Mouse (Mus musculus): Measurements from ENCODE around the gene Ahdc1. TPM values are rescaled to one million over a fixed set of nuclear protein-coding genes. Genes with fewer than 3 reads are reported as not detected.
"Not testable (repeated sequence)": the region's sequence is repeated elsewhere in the genome, so short reads cannot be mapped to it uniquely, and the experiment has no call there.

The Ahdc1 gene
- total RNA-seq, 2 experiments from 2014 or later, result 2.9 TPM; not detected in 1

GRCm38 (mm10) chr4:132988581-132989355 lies 22.3 kb upstream of the Ahdc1 start:
- no peak for ATAC-seq (replicated peaks; ENCODE audit: low FRiP score, poor library complexity, severe bottlenecking)

GRCm38 (mm10) chr4:132993553-132993952 lies 17.5 kb upstream of the Ahdc1 start:
- ATAC-seq (replicated peaks; ENCODE audit: low FRiP score, poor library complexity, severe bottlenecking), result no peak

GRCm38 (mm10) chr4:132997469-132998237 lies 13.4 kb upstream of the Ahdc1 start:
- no peak for ATAC-seq (replicated peaks; ENCODE audit: low FRiP score, poor library complexity, severe bottlenecking)

- ATAC-seq (replicated peaks; ENCODE audit: low FRiP score, poor library complexity, severe bottlenecking), result no peak
These were observed 8.2 kb upstream of the Ahdc1 start for GRCm38 (mm10) chr4:133002896-133003295.

- no peak for ATAC-seq (replicated peaks; ENCODE audit: low FRiP score, poor library complexity, severe bottlenecking)
These were observed 7.6 kb upstream of the Ahdc1 start for GRCm38 (mm10) chr4:133003316-133004018.

GRCm38 (mm10) chr4:133005233-133005632 lies 5.8 kb upstream of the Ahdc1 start:
- peak; percentile 69 for ATAC-seq (replicated peaks; ENCODE audit: low FRiP score, poor library complexity, severe bottlenecking)

GRCm38 (mm10) chr4:133005885-133006451 lies 5.1 kb upstream of the Ahdc1 start:
- not testable (repeated sequence) for ATAC-seq (replicated peaks; ENCODE audit: low FRiP score, poor library complexity, severe bottlenecking)

- 0 out of 2 replicates have a peak, but pooled peaks have one; percentile 4 for ATAC-seq (replicated peaks; ENCODE audit: low FRiP score, poor library complexity, severe bottlenecking)
These were observed 3.3 kb upstream of the Ahdc1 start for GRCm38 (mm10) chr4:133007513-133008380.

GRCm38 (mm10) chr4:133009131-133009530 lies 1.9 kb upstream of the Ahdc1 start:
- no peak for ATAC-seq (replicated peaks; ENCODE audit: low FRiP score, poor library complexity, severe bottlenecking)

- ATAC-seq (replicated peaks; ENCODE audit: low FRiP score, poor library complexity, severe bottlenecking), result no peak
These were observed 1.4 kb upstream of the Ahdc1 start for GRCm38 (mm10) chr4:133009676-133010075.

GRCm38 (mm10) chr4:133010611-133011010 lies 449 bp upstream of the Ahdc1 start:
- no peak for ATAC-seq (replicated peaks; ENCODE audit: low FRiP score, poor library complexity, severe bottlenecking)

GRCm38 (mm10) chr4:133011821-133012775 lies 1.0 kb downstream of the Ahdc1 start:
- ATAC-seq (replicated peaks; ENCODE audit: low FRiP score, poor library complexity, severe bottlenecking), result peak; percentile 31; the same call in 1 of the 2 replicates

GRCm38 (mm10) chr4:133012776-133013265 lies 1.8 kb downstream of the Ahdc1 start:
- ATAC-seq (replicated peaks; ENCODE audit: low FRiP score, poor library complexity, severe bottlenecking), result no peak

- ATAC-seq (replicated peaks; ENCODE audit: low FRiP score, poor library complexity, severe bottlenecking), result no peak
These were observed 2.3 kb downstream of the Ahdc1 start for GRCm38 (mm10) chr4:133013266-133013891.

GRCm38 (mm10) chr4:133014088-133014487 lies 3.0 kb downstream of the Ahdc1 start:
- ATAC-seq (replicated peaks; ENCODE audit: low FRiP score, poor library complexity, severe bottlenecking), result no peak

GRCm38 (mm10) chr4:133014896-133015709 lies 4.0 kb downstream of the Ahdc1 start:
- no peak for ATAC-seq (replicated peaks; ENCODE audit: low FRiP score, poor library complexity, severe bottlenecking)
